Mouse (Mus musculus) erythroblast, embryonic 14.5 days (primary cell): ENCODE data around the gene Cdc42ep5.

ENCODE experiments used
- GATA1 ChIP-seq: IDR thresholded peaks from 2 replicates; pipeline ENCODE4 v1.6.1; 2012; ENCODE audit warnings: low read length, inconsistent platforms, mixed read lengths
- TAL1 ChIP-seq: IDR thresholded peaks from 3 replicates; pipeline ENCODE4 v1.6.1; 2012; ENCODE audit warnings: low read length, inconsistent platforms, mixed read lengths

- TF ChIP-seq GATA1 (no peak), TAL1 (no peak)
Observed at GRCm38 (mm10) chr7:4154356-4154755, 10.3 kb downstream of the Cdc42ep5 start.
